Mouse (Mus musculus) fat pad, adult 2 months (tissue): ENCODE measurements around the gene Tmem211.

Source experiments
- DNase-seq: peaks from one replicate; pipeline ENCODE4 v3.0.0-alpha.2; 2011; ENCODE audit warnings: low read depth, low spot score; ENCODE audit errors: extremely low read depth

Gene Tmem211

GRCm38 (mm10) chr5:113212156-113212835 lies 14.4 kb upstream of the Tmem211 start:
- no peak for DNase-seq

- no peak for DNase-seq
These were observed 12.7 kb upstream of the Tmem211 start for GRCm38 (mm10) chr5:113214041-113214440.

DNA sequence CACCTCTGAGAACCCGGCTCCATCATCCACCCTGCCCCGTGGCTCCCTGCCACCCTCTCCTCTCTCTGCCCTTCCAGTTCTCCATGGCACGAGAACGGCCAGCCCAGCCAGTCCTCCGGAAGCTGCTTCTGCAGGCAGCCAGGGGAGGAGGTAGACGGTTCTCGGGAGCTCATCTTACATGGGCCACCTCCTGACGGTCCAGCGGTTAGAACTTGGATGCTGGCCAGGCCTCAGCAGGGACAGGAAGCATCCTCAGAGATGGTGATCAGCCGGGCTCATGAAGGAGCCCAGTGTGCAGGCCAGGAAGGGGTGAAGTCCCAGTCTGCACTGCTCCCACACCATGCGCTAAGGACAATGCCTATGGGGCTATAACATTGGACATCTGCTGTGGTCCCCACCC lies 12.3 kb upstream of the Tmem211 start:
- no peak for DNase-seq

GRCm38 (mm10) chr5:113215610-113216011 lies 11.1 kb upstream of the Tmem211 start:
- DNase-seq: no peak

DNA sequence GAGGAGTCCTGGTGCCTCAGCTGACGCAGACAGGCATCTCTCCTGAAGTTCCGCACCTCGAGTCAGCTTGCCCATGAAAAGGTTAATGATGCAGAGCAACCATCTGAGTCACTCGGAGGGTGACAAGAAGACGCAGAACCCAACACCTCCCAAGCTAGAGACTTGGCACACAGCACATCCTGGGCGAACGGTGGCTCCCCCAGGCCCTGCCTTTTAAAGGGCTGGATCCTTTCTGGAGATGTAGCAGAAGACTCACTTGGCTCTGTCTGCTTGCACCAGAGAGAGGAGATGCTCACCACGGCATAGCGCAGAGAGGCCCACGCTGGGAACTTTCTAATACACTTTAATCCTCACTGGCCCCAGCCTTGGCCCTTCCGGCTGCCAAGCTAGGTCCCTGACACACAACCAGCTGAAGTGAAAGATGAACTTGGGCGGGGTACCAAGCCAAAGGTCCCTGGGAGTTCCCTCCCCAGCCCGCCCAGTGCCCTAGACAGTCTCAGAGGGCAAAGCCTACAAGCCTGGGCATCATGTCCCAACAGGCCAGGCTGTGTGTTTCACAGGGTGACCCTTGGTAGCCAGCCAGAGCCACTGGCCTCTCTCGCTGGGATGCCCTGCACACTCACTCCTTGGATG lies 10.3 kb upstream of the Tmem211 start:
- no peak for DNase-seq

- no peak for DNase-seq
These were observed 9.6 kb upstream of the Tmem211 start for GRCm38 (mm10) chr5:113217076-113217475.

- DNase-seq: no peak
These were observed 8.0 kb upstream of the Tmem211 start for GRCm38 (mm10) chr5:113218617-113219235.

DNA sequence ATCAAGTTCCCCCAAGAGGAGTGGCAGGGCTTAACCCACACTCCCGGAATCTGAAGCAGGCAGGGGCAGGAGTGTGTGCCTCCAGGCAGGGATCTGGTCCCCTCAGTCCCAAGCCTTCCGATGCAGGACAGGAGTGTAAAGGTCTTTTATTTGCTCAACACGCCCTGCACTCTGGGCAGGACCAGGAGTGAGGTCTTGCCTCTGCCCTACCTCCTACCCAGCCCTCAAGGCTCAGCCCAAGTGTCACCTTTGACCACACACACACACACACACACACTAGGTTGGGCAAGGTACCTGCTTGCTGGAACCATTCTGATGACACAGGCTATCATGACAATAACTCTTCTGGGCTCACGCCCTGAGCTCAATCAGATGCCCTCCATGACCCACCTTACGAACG lies 7.3 kb upstream of the Tmem211 start:
- DNase-seq: no peak

GRCm38 (mm10) chr5:113219876-113220275 lies 6.8 kb upstream of the Tmem211 start:
- no peak for DNase-seq

GRCm38 (mm10) chr5:113220383-113221146 lies 6.1 kb upstream of the Tmem211 start:
- no peak for DNase-seq

GRCm38 (mm10) chr5:113221147-113221865 lies 5.4 kb upstream of the Tmem211 start, which contains the start of gene 2900026A02Rik:
2900026A02Rik (minus strand) TSS chr5:113221236.
- no peak for DNase-seq

- DNase-seq: peak; percentile 77
These were observed 2.8 kb upstream of the Tmem211 start for GRCm38 (mm10) chr5:113223888-113224287.

GRCm38 (mm10) chr5:113225271-113225670 lies 1.4 kb upstream of the Tmem211 start:
- DNase-seq: no peak

DNA sequence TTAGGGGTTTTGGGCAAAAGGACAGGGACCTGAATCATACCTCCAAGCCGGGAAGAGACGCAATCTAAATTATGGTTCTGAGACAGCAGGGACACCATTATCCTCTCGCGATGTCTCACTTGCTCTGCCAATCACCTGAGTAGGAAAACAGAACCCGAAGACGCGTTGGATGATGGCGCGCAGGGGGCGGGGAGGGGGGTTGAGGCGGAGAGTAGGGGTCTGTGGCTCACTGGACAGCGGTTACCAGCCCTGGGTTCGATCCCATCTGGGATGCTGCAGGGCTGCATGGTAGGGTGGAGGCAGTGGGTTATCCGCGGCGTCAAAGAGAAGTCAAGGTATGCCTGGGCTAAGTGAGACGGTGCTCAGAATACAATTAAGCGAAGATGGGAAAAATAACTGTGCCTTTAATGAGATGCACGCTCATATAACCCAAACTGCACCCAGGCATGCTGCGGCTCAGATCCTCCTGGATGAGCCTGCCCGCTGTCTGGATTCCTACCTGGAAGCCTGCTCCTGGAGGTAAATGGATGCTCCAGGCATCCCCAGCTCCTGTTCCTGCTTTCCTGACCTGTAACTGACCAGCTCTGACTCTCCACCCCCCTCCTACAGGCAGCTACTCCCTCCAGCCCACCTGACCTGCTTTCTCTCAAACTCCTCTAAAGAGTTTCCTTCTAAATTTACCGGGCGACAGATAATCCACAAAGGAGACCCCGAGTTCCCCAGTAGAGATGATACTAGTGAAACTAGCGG lies 848 bp upstream of the Tmem211 start:
- no peak for DNase-seq

GRCm38 (mm10) chr5:113230196-113230595 lies 3.5 kb downstream of the Tmem211 start:
- DNase-seq: no peak

DNA sequence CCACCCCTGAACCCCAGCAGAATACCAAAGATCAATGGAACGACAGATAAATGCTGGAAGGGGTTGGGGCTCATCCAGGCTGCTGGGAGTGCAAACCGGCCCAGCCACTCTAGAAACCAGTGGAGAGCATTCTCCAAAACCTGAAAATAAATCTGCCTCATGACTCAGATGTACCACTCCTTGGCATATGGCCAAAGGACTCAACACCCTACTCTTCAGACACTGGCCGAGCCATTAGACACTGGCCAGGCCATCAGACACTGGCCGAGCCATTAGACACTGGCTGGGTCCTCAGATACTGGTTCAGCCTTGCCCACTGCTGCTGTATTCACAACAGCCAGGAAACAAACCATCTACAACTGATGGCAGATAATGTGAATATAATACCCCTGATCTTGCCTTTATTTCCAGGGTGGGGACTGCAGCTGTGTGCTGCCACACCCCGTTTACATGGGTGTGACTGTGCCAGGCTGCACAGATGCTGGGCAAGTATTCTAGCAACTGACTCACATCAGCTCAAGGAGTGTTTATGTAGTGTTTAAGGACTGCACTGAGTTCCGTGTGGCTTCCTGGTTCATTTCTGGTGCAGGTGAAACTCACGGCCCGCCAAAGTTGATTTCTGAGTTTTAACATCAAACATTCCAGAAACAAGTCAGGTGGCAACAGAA lies 22.7 kb downstream of the Tmem211 start:
- DNase-seq: no peak

DNA sequence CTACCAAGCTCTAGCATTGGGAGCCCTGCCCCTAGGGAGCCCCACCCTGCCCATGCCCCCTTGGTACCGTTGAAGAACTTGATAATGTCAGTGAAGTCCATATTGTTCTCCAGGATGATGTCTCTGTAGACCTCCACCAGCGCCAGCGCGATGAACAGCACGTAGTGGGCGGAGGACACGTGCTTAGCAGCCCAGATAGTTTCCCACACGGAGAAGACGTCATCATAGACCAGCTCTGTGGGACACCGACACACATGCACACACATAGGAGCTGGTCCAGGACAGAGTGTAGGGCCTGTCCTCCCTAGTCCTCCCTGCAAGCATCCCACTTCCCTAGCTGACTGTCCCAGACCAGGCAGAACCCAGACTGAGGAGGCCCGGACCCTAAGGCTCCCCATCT lies 24.1 kb downstream of the Tmem211 start:
- DNase-seq: no peak

- no peak for DNase-seq
These were observed 38.9 kb downstream of the Tmem211 start for GRCm38 (mm10) chr5:113265637-113266036.

DNA sequence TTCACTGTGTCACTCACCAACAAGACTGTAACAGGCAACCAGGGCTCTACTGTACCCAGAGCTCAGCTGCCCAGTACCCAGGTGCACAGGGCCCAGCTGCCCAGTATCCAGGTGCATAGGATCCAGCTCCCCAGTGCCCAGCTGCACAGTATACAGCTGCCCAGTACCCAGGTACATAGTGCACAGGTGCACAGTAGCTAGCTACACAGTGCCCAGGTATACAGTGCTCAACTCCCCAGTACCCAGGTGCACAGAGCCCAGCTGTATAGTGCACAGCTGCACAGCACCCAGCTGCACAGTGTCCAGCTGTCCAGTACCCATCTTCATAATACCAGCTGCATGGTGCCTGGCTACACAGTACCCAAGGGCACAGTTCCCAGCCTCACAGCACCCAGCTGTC lies 41.5 kb downstream of the Tmem211 start:
- no peak for DNase-seq

DNA sequence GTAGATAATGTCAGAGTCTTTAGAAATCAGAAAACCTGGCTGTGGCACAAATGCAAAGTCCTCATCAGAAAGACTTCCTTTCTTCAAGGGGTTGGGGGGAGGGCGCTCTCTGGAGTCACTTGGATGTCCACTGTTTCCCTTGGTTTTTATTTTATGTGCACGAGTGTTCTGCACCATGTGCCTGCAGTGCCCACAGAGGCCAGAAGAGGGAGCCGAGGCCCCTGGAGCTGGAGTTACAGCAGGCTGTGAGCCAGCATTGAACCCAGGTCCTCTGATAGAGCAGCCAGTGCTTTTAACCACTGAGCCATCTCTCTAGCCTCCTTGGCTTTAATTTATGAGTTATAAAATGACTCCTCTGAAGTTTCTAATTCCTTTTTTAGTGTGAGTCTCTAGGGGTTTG lies 43.3 kb downstream of the Tmem211 start:
- DNase-seq: no peak
